Mouse (Mus musculus): ENCODE measurements at regions not wholly inside any gene's neighbourhood (a gene's known extent, or its start where the extent isn't known, plus 50 kb on each side); places are given as distances from the start of the nearest gene placed in this dataset.

DNA sequence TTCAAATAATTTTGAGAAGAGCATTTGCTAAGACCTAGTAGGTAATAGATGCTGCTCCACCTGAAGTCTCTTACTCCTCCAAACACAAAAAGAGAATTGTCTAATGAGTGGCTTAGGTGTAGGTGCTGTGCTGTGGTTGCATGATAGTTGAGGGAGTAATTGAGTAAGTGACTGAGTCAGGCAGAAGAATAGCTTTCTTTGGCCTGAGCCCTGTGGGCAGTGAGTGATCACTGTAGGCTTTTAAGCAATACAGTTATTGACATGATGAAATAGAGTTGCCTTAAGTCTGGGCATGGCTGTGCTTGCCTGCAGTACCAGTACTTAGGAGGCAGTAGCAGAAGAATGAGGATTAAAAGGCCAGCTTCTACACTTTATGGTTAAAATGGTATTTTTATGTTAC, 155.5 kb upstream of the Marcks start:
- no peak for TF ChIP-seq CTCF (IDR thresholded peaks at IDR 0.05; ENCODE audit: low read depth)
- no peak for TF ChIP-seq EP300 (IDR thresholded peaks at IDR 0.05; ENCODE audit: low read depth)
